Mouse (Mus musculus): ENCODE data around the gene Ahr.

Ahr gene

GRCm38 (mm10) chr12:35534754-35535236 lies at the start of gene Ahr:
Ahr (minus strand) TSS chr12:35535038.
- DNase-seq (ENCODE audit: low read depth) = peak; percentile 89

GRCm38 (mm10) chr12:35578826-35579225 lies 44.0 kb upstream of the Ahr start:
- DNase-seq (ENCODE audit: low read depth) = peak; percentile 18

- no peak for DNase-seq (ENCODE audit: low read depth)
Observed at GRCm38 (mm10) chr12:35576107-35576506, 41.3 kb upstream of the Ahr start.

- no peak for DNase-seq (ENCODE audit: low read depth)
Observed at GRCm38 (mm10) chr12:35573713-35574112, 38.9 kb upstream of the Ahr start.

GRCm38 (mm10) chr12:35562826-35563225 lies 28.0 kb upstream of the Ahr start:
- DNase-seq (ENCODE audit: low read depth) = peak; percentile 9

GRCm38 (mm10) chr12:35558868-35559267 lies 24.0 kb upstream of the Ahr start:
- DNase-seq (ENCODE audit: low read depth) = no peak

- DNase-seq (ENCODE audit: low read depth) = no peak
Observed at GRCm38 (mm10) chr12:35555925-35556324, 21.1 kb upstream of the Ahr start.

- DNase-seq (ENCODE audit: low read depth) = no peak
Observed at GRCm38 (mm10) chr12:35554309-35554708, 19.5 kb upstream of the Ahr start.

- peak; percentile 30 for DNase-seq (ENCODE audit: low read depth)
Observed at GRCm38 (mm10) chr12:35553174-35553573, 18.3 kb upstream of the Ahr start.

GRCm38 (mm10) chr12:35550299-35550698 lies 15.5 kb upstream of the Ahr start:
- DNase-seq (ENCODE audit: low read depth) = no peak

GRCm38 (mm10) chr12:35542836-35543235 lies 8.0 kb upstream of the Ahr start:
- no peak for DNase-seq (ENCODE audit: low read depth)

GRCm38 (mm10) chr12:35538843-35539242 lies 4.0 kb upstream of the Ahr start:
- no peak for DNase-seq (ENCODE audit: low read depth)

- DNase-seq (ENCODE audit: low read depth) = peak; percentile 22
Observed at GRCm38 (mm10) chr12:35534114-35534753, 604 bp downstream of the Ahr start.

GRCm38 (mm10) chr12:35533748-35534113 lies 1.1 kb downstream of the Ahr start:
- no peak for DNase-seq (ENCODE audit: low read depth)

- DNase-seq (ENCODE audit: low read depth) = no peak
Observed at GRCm38 (mm10) chr12:35533133-35533532, 1.7 kb downstream of the Ahr start.

- peak; percentile 87 for DNase-seq (ENCODE audit: low read depth)
Observed at GRCm38 (mm10) chr12:35532151-35532550, 2.7 kb downstream of the Ahr start.

GRCm38 (mm10) chr12:35530587-35530986 lies 4.3 kb downstream of the Ahr start:
- DNase-seq (ENCODE audit: low read depth) = no peak

GRCm38 (mm10) chr12:35527429-35527828 lies 7.4 kb downstream of the Ahr start:
- DNase-seq (ENCODE audit: low read depth) = no peak

- no peak for DNase-seq (ENCODE audit: low read depth)
Observed at GRCm38 (mm10) chr12:35522585-35523103, 12.2 kb downstream of the Ahr start.

- DNase-seq (ENCODE audit: low read depth) = peak; percentile 55
Observed at GRCm38 (mm10) chr12:35515621-35516020, 19.2 kb downstream of the Ahr start.

GRCm38 (mm10) chr12:35514671-35515070 lies 20.2 kb downstream of the Ahr start:
- DNase-seq (ENCODE audit: low read depth) = no peak

GRCm38 (mm10) chr12:35510711-35511110 lies 24.1 kb downstream of the Ahr start:
- no peak for DNase-seq (ENCODE audit: low read depth)

- no peak for DNase-seq (ENCODE audit: low read depth)
Observed at GRCm38 (mm10) chr12:35506383-35506782, 28.5 kb downstream of the Ahr start.

GRCm38 (mm10) chr12:35504081-35504480 lies 30.8 kb downstream of the Ahr start:
- no peak for DNase-seq (ENCODE audit: low read depth)
